Mouse (Mus musculus) megakaryocyte-erythroid progenitor cell, adult 5-6 weeks (primary cell): Measurements from ENCODE around the gene Lrrn2. TPM values are rescaled to one million over a fixed set of nuclear protein-coding genes. Genes with fewer than 3 reads are reported as not detected.

Source experiments
- ATAC-seq: replicated peaks from 2 replicates; pipeline ENCODE4 v1.8.0; 2016; ENCODE audit warnings: mild to moderate bottlenecking, inconsistent platforms; ENCODE audit not compliant: severe bottlenecking, poor library complexity, low FRiP score, low TSS enrichment
- total RNA-seq, 2 experiments: library from RNA; stranded (forward) in 1 of 2; stranded (reverse) in 1 of 2; fragments of 200-1000, 215-1000 nt in 1 of 2; fragments of >200 nt in 1 of 2; fragmentation: Nextera tagmentation in 1 of 2; gene quantifications; 2 replicates each; pipeline ENCODE4 v1.2.3; 2014 to 2017

Gene Lrrn2
- total RNA-seq, 2 experiments from 2014 or later, result not detected

DNA sequence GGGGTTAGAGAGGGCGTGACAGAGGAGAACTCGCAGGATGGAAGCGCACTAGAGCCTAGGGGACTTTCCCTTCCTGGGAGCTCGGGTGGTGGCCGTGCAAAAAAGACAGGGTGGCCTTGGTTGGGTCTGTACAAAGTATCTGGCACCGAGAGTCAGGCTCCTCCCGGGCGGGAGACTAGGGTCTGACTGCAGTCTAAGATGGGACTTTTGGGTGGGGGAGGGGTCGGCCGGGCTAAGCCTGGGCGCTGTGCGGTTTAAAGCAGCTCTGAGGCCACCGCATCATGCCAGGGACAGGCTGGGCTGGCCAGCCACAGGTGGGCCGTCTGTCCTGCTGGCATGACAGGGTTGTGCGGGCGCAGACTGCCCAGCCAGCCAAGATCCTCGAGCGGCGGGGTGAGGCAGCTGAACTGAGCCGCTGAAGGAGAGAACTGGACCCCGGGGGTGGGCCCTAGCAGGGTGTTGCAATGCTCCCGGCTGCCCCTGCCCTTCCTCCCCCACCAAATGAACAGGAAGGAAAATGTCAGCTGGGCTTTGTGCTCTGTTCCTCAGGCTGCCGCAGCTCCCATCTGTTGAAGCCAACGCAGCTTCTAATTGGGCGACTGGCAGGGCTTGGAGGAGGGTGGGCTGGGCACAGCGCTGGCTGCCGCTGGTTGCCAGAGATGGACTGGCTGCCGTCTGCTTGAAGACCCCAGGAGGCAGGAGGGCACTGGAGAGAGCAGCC lies 1.1 kb downstream of the Lrrn2 start:
- ATAC-seq, result no peak

DNA sequence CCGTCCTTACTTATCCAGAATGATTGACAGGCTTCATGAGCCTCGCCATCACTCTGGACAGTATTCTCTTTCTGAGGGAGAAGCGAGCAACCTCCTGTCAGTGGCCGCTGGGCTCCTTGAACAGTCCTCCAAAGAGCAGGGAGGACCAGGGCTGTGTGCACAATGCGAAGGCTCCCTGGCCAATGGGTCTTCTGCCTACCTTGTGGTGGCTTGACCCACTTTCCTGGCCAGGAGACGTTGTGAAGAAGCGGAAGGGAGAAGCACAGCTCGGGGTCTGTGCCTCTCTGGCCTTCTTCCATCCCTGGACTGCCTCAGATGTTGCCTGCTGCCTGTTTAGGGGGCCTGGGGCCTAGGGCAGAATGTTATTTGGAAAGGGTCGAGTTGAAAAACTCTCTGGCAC lies 1.8 kb downstream of the Lrrn2 start:
- no peak for ATAC-seq

DNA sequence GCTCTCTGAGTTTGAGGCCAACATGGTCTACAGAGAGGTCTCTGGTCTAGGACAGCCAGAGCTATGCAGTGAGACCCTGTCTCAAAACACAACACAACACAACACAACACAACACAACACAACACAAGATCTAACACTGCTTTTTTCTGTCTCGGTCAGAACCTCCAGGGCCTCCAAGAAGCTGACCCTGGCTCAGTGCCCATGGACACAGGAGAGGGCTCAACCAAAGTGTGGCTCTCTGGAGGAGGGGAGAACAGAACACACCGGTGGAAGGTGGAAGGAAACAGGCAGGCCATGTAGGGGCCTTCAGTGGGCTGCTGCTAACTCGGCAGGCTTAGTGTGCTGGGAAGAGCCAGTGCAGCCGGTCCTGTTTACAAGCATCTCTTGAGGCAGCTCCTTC lies 5.6 kb downstream of the Lrrn2 start:
- ATAC-seq, result no peak

DNA sequence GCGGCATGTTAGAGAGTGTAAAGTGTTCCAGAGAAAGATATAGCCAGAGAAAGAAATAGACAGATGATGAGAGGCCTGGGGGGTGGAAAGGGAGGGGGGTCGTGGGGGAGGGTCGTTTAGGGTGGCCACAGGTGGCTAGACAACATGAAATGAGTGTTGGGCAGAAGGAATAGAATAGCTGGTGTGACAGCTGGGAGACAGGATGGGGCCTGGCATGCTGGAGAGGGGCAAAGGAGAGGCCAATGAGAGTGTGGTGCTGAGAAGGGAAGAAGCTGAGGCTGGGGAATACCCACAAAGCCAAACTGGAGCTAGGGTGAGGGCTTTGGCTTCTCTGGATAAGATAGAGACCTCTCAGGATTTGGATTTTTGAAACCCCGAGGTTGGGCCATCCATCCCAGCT lies 6.6 kb downstream of the Lrrn2 start:
- ATAC-seq, result no peak

DNA sequence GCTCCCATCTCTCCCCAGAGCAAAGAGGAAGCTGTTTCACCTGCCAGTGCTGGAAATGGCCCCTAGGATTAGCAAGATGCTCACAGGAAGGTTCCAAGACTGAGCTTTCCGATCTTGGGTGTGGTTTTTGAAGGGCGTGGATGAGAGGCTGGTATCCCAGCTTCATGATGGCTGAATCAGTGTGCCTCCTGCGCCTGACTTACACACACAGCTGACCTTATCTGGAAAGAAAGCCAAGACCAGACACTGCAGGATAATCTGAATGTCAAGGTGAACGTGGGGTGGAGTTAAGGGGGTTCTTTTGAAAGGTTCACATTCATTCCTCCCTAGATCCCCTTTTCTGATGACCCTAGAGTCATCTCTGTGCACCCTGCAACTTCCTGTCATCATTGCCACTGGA lies 8.7 kb downstream of the Lrrn2 start:
- no peak for ATAC-seq

DNA sequence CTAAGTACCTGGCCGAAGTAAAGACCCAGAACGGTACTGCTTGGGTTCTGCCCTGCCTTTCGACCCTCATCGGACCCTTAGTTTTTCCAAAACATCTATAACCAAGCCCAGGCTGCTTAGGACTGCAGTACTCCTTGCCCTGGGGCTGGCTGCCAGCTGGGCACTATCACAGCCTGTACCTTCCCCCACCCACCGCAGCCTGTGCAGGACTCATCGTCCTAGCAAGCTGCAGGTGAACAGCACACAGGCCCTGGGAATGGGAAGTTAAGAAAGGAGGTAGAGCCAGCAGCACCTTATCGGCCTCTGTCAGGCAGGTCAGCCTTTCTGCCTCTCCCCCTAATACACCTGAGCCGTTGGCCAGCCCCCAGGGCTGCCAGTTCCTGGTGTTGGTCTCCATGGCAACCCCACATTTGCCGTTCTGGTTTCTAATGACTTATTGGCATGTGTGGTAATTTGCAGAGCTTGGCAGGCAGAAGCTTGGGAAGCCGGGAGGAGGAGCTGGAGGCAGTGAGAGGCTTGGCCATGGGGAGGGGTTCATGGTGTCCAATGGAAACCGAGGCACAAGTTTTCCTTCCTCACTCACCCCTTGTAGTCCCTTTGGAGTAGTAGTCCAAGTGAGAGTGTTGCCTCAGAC lies 10.2 kb downstream of the Lrrn2 start:
- ATAC-seq, result no peak

DNA sequence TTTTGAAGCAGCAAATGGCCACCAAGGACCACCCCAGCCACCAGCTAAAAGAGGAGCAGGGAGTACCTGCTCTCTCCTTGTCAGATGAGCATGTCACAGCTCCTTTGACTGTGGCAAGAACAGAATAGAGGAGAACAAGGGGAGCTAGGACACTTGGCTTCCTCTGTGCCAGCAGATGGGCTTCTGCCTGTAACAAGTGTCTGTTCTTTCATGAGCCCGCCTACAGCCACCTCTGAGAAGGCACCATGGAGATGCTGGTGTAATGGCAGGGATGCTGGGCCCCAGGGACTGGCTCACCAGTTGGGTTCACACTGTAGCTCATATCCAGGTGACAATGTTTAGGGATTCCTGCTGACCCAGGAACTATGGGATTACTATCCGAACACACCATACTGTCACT lies 12.0 kb downstream of the Lrrn2 start:
- ATAC-seq, result no peak

DNA sequence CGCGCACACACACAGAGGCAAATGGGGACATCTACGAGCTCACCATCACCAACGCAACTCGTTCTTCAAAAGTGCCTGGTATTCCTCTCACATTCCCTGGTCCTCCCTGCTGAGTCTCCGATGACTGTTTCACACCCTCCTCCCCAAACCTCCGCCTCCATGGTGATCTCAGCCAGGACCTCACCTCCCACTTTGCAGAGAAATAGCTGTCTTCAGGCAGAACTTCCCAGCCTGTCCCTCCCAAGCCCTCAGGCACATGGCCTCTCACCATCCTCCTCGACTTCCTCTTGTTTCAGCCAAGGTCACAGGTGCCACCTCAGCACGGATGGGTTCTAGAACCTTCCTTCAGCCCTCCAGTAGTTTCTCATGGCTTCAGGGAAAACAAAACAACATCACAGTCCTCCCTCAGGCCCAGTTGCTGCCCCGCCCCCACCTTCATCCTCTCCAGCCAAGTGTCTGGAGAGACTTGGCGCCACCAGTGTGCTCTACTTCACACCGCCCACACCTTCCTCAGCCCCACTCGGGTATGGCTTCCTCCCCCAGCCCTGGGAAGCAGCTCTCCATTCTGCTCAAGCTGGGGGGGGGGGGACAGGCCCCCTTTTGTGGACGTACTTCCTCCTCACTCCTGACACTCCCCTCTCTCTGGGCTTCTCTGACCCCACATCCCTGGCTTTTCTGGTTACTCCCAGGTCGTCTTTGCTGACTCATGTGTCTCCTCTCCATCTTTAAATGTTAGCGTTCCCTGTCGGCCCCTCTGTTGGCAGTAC lies 13.4 kb downstream of the Lrrn2 start:
- no peak for ATAC-seq

DNA sequence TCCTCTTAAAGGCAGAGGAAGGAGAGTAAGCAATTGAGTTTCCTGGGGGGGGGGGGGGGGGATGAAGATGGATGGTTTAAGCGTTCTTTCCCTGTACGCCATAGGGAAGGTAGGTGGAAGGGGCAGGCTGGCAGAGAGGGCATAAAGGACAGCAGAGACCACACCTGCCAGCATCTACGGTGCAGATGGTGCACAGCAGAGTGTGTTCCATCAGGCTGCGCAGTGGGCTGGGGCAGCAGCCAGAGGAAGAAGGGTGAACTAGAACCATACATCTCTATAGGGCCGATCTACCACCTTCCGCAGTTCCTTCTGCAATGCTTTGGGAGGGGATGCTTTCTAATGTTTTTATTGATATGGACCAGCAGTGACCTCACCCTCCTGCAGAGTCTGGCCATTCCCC lies 19.0 kb downstream of the Lrrn2 start:
- no peak for ATAC-seq

DNA sequence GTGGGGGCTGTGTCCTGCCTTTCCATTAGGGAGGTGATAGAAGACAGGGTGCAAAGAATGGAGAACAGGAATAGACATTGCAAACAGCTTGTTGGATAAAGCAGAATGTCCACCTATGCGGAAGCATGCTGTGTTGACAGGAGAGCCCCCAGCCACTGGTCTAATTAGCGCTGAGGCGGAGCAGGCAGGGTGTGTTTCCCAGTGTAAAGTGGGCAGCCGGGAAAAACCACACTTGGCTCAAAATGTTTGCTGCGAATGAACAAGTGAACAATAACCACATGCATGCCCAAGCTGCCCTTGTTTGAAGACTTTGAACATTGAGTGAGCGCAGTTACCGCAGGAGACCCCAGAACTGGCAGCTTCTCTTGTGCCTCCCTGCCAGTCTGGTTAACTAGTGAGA lies 19.6 kb downstream of the Lrrn2 start:
- ATAC-seq, result no peak

DNA sequence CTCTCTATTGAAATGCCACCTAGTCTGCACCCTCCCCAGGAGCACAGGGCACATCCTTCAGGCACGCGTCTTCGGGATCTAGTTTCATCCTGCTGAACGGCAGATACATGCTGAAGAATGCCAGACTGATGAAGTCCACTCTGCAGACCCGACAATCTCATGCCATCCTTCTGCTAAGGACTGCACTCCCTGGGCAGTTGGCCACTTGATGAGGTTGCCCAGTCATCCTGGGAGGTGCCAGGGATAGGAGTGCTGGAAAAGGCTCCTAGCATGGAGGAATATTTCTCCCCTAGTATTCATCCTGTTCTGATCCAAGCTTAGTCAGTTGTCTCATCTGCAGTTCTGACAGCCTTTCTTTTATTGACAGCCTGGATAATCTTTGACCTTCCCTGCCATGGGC lies 20.9 kb downstream of the Lrrn2 start:
- ATAC-seq, result no peak

DNA sequence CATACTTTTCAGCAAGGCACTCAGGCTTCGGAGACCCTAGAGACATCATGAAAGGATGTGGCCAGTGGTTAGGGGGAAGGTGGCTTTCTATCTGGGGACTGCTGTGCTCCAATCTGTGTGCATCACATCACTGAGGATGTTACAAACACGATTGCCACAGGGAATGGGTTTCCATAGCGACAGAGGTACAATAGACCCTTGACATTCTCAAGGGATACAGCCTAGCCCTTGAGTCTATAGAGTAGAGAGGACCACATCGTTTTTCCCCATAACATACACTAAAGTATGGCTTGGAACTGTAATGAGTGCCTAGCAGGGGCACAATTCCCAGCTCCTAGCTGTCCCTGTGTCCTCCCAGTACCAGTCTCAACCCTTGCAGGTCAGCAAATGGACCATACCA lies 23.4 kb downstream of the Lrrn2 start:
- no peak for ATAC-seq

DNA sequence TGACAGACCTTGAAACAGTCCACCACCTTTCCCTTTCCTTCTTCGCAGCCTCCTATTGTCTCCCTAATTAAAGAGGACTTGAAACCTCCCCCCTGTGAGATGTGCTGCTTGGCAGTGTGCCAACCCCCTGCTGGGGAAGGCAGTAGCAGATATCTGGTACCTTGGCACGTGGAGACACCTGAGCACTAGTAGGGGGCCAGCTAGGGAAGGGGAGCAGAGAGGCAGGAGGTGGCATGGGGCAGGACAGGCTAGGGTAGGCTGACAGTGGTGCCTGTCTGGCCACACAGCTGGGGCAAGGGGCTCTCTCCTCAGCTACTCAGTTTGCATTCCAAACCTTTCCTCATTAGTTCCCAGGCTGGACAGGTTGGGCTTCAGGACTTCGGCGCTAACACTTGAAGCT lies 29.0 kb downstream of the Lrrn2 start:
- no peak for ATAC-seq

DNA sequence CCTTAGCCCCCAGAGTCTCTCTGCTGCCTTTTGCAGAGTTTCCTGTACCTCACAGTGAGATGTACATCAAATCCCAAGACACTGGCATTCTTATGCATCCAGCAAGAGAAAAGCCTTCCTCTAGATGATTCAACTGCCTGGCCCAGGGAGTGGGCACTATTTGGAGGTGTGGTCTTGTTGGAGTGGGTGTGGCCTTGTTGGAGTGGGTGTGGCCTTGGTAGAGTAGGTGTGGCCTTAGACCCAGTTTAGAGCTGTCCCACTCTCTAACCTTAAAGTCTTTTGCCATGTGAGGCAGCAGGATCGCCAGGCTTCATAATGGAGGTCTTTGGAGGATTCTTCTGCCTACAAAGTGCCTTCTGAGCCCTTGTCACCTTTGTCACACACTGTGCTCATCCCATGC lies 29.9 kb downstream of the Lrrn2 start:
- ATAC-seq, result no peak

DNA sequence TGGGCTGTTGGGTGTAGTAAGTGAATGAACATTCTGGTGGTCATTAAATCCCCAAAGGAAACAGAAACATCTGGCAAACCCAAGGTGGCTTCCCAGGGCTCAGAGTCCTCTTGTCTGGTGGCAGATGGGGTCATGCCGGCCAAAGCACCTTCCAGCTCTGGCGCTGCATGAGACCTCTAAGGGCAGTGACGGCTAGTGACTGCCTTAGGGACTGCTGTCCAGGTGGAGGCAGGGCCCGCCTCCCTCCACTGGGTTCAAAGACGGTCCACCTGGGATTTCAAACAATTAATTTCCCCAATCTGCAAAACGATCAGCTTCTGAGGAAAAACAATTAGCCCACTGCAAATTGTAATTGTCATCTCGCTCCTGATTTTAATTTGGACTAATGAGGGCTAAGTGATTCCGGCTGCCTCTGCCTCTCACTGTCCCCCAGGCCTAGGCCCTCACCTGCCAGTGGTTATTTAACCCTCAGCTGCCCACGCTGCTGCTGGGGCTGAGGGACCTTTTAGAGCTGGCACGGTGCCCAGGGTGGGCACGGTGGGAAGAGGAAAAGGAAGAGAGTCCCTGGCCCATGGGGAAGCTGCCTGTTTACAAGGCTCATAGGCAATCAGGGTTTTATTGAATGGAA lies 30.5 kb downstream of the Lrrn2 start:
- no peak for ATAC-seq

DNA sequence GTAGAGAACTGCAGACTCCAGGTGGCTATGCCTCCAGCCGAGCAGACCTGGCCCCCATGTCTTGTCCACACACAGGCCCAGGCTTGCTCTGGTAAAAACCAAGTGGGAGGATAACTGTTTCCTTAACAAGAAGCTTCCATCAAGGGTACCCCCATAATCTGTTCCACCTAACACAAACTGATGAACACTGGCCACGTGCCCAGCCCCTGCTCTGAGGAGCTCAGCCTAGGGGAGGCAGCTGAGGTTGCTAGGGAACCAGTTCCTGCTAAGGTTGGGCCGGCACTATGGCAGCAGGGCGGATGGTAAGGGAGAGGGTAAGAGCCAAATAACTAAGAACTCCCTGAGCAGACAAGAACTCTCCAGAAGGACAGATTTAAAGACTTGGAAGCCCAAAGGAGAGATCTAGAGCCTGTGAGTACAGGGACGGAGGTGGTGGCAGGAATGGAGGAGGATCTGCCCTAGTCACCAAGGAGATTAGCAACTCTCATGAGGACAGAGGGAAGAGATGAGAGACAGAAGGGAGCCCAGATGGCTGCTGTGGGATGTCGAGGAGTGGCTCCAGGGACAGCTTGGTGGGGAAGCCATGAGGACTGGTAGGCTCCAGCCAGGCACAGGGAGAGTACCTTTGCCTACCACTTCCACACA lies 35.9 kb downstream of the Lrrn2 start:
- no peak for ATAC-seq

DNA sequence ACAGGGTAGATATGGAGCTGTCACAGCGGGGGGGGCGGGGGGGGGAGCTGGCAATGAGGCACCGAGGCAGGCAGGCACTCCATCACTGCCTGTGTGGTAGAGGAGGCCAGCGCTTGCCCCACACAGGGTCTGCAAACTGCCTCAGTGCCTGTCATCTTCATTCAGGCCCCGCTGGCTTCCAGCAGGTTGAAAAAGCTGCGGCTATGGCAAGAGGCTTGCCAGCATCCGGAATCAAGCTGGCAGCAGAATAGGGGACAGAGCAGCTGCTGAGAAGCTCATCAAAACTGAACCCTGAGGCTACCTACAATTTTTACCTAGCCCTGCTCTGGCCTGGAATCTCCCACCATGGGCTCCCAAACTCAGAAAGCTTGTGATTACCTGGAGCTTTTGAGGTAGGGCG lies 37.5 kb downstream of the Lrrn2 start:
- ATAC-seq, result no peak

DNA sequence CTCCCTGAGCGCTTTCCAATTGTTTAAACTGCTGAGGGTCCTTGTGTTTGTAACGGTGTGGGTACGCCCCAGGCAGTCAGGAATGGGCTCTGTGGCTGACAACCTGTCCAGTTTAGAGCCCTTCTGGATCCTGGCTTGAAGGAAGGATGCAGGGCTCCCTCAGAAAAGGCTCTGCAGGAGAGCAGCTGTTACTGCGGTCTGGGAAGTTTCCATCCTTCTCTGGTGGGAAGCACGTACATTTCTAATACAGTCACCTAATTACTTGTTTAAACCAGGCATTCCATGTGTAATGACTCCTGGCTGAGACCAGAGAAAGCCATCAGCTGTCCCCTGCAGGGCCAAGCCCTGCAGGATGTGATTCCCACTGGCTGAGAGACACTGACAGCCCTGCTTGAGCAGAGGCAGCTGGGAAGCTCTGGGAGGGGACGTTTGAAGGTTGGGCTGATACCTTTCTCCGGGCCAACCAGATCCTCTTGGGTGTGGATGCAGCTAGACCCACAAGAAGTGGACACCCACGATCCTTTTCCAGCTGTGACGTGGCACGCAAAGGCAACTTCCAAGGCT lies 38.1 kb downstream of the Lrrn2 start:
- no peak for ATAC-seq

DNA sequence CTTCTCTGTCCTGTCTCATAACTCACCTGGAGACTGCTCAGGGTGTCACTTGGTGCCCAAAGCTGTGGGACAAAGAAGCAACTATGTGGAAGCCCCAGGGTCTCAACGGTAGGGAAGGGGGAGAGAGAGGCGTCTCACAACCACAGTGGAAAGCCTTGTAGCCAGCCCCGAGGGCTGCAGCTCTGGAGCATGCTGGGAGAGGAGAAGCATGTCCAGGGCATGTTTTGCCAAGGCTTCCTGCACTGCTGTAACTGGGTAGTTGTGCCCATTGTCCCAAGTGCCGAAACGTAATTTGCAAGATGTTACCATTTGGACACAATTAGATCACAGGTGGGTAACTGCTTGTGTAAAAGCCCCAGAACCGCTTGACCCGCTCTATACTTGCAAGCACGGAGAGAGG lies 39.2 kb downstream of the Lrrn2 start:
- ATAC-seq, result no peak

DNA sequence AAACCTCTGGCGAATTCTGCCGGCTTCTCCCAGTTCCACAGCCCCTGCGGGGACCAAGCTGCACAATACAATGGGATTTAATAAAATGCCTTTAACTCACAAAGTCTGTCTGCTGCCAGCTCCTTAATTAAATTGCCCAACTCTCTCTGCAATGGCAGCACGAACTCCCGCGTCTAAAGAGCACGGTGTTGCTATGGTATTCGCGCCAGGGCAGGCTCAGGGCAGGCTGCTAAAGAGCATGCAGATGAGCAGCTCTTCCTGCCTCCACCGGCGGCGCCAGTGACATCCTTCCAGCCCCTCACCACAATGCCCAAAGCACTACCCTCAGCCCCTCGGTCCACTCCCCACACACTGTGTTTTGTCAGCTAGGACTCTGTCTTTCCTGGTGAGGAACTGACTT lies 41.0 kb downstream of the Lrrn2 start:
- no peak for ATAC-seq
